Mouse (Mus musculus) gastrocnemius, adult 2 months (tissue): Measurements from ENCODE around the gene B430306N03Rik. TPM values are rescaled to one million over a fixed set of nuclear protein-coding genes. Genes with fewer than 3 reads are reported as not detected.

Experiments used
- DNase-seq: peaks from one replicate; pipeline ENCODE4 v3.0.0; 2022
- H3K27ac ChIP-seq: fragments of 200-600 bp; 2 replicates; pipeline ENCODE4 v1.8.1; 2022; ENCODE audit warnings: mild to moderate bottlenecking
- H3K4me3 ChIP-seq: fragments of 200-600 bp; 2 replicates; pipeline ENCODE4 v1.8.1; 2022; ENCODE audit warnings: mild to moderate bottlenecking, moderate library complexity
- CTCF ChIP-seq: fragments of 200-600 bp; IDR thresholded peaks from 2 replicates; pipeline ENCODE4 v1.8.1; 2022; ENCODE audit warnings: antibody characterized with exemption, mild to moderate bottlenecking, moderate library complexity
- intact Hi-C: fragments of 180-260 bp; cut with DNase I; formaldehyde crosslinking; loops from one replicate; pipeline ENCODE4 v1.15.1; 2025
- total RNA-seq, 2 experiments: library from RNA; stranded (reverse); gene quantifications; 2 replicates each; pipeline ENCODE4 v1.2.3; 2021

The B430306N03Rik gene
- total RNA-seq, 2 experiments from 2014 or later = not detected

GRCm38 (mm10) chr17:48280943-48281738 is 34.8 kb upstream of the B430306N03Rik start:
- no peak for DNase-seq
- H3K27ac ChIP-seq = no peak overlapping the region
- intact Hi-C loops = no loop called here
- TF ChIP-seq CTCF = no peak
- no peak overlapping the region for H3K4me3 ChIP-seq

GRCm38 (mm10) chr17:48281739-48282085 is 34.2 kb upstream of the B430306N03Rik start:
- no peak for DNase-seq
- TF ChIP-seq CTCF = no peak
- H3K4me3 ChIP-seq = no peak overlapping the region
- no peak overlapping the region for H3K27ac ChIP-seq
- intact Hi-C loops = no loop called here

- no peak for DNase-seq
- Histone ChIP-seq H3K4me3 (no peak overlapping the region), H3K27ac (no peak overlapping the region)
- no peak for TF ChIP-seq CTCF
- intact Hi-C loops = no loop called here
These were observed 29.2 kb upstream of the B430306N03Rik start for GRCm38 (mm10) chr17:48286765-48287164.

GRCm38 (mm10) chr17:48287276-48287675 is 28.7 kb upstream of the B430306N03Rik start:
- intact Hi-C loops = no loop called here
- TF ChIP-seq CTCF = peak; percentile 21
- Histone ChIP-seq H3K4me3 (no peak overlapping the region), H3K27ac (no peak overlapping the region)
- no peak for DNase-seq

- intact Hi-C loops = no loop called here
These were observed 22.3 kb upstream of the B430306N03Rik start for GRCm38 (mm10) chr17:48293500-48294194.

GRCm38 (mm10) chr17:48299203-48299602 is 16.7 kb upstream of the B430306N03Rik start, which contains the start of gene Treml2:
Gene Treml2 (plus strand): TSS chr17:48299498.
- no peak for TF ChIP-seq CTCF
- DNase-seq = no peak
- intact Hi-C loops = no loop called here
- Histone ChIP-seq H3K27ac (no peak within 1 kb of the TSS), H3K4me3 (no peak within 1 kb of the TSS)

More at GRCm38 (mm10) chr17:48293500-48294194, 22.3 kb upstream of the B430306N03Rik start:
- no peak for TF ChIP-seq CTCF
- H3K27ac ChIP-seq = no peak overlapping the region
- DNase-seq = no peak
- H3K4me3 ChIP-seq = no peak overlapping the region

GRCm38 (mm10) chr17:48299756-48300155 is 16.2 kb upstream of the B430306N03Rik start:
- intact Hi-C loops = no loop called here
- Histone ChIP-seq H3K4me3 (no peak overlapping the region), H3K27ac (no peak overlapping the region)
- no peak for DNase-seq
- no peak for TF ChIP-seq CTCF

- H3K4me3 ChIP-seq = no peak overlapping the region
- intact Hi-C loops = no loop called here
- H3K27ac ChIP-seq = no peak overlapping the region
- no peak for DNase-seq
- TF ChIP-seq CTCF = no peak
These were observed 15.7 kb upstream of the B430306N03Rik start for GRCm38 (mm10) chr17:48300199-48300598.

GRCm38 (mm10) chr17:48300861-48301260 is 15.1 kb upstream of the B430306N03Rik start:
- intact Hi-C loops = no loop called here
- no peak overlapping the region for H3K27ac ChIP-seq
- no peak overlapping the region for H3K4me3 ChIP-seq
- TF ChIP-seq CTCF = no peak
- no peak for DNase-seq

- Histone ChIP-seq H3K27ac (no peak overlapping the region), H3K4me3 (no peak overlapping the region)
- no peak for TF ChIP-seq CTCF
- intact Hi-C loops = no loop called here
- no peak for DNase-seq
These were observed 14.1 kb upstream of the B430306N03Rik start for GRCm38 (mm10) chr17:48301792-48302191.

- H3K4me3 ChIP-seq = no peak overlapping the region
- intact Hi-C loops = no loop called here
- no peak overlapping the region for H3K27ac ChIP-seq
- DNase-seq = no peak
- TF ChIP-seq CTCF = no peak
These were observed 3.8 kb upstream of the B430306N03Rik start for GRCm38 (mm10) chr17:48312124-48312523.

- no peak for DNase-seq
- Histone ChIP-seq H3K4me3 (no peak overlapping the region), H3K27ac (no peak overlapping the region)
- TF ChIP-seq CTCF = no peak
- intact Hi-C loops = no loop called here
These were observed 2.7 kb downstream of the B430306N03Rik start for GRCm38 (mm10) chr17:48318686-48319085.

GRCm38 (mm10) chr17:48321279-48321678 is 5.3 kb downstream of the B430306N03Rik start:
- no peak for TF ChIP-seq CTCF
- intact Hi-C loops = no loop called here
- Histone ChIP-seq H3K27ac (no peak overlapping the region), H3K4me3 (no peak overlapping the region)
- no peak for DNase-seq

GRCm38 (mm10) chr17:48323236-48323635 is 7.3 kb downstream of the B430306N03Rik start:
- no peak overlapping the region for H3K27ac ChIP-seq
- no peak overlapping the region for H3K4me3 ChIP-seq
- no peak for TF ChIP-seq CTCF
- DNase-seq = no peak
- intact Hi-C loops = no loop called here
